Mouse (Mus musculus) liver, postnatal 0 days (tissue): Measurements from ENCODE around the gene Mfsd4b2.
"Not testable (repeated sequence)": the region's sequence is repeated elsewhere in the genome, so short reads cannot be mapped to it uniquely, and the experiment has no call there.

Experiments
- CTCF ChIP-seq: sonication (generic); IDR thresholded peaks from 2 replicates; pipeline ENCODE4 v1.5.1; 2016; ENCODE audit warnings: antibody characterized with exemption, low read depth
- EP300 ChIP-seq: IDR thresholded peaks from 2 replicates; pipeline ENCODE4 v1.6.1; 2016; ENCODE audit warnings: antibody characterized with exemption, low read depth, mild to moderate bottlenecking

- TF ChIP-seq EP300, CTCF: not testable (repeated sequence)
Measured at GRCm38 (mm10) chr10:39947195-39947594, 20.5 kb upstream of the Mfsd4b2 start.
